Mouse (Mus musculus): Measurements from ENCODE around the gene Hist1h3b.
"Not testable (repeated sequence)": the region's sequence is repeated elsewhere in the genome, so short reads cannot be mapped to it uniquely, and the experiment has no call there.

Hist1h3b gene

GRCm38 (mm10) chr13:23752067-23752741 lies at the start of gene Hist1h3b:
Gene Hist1h3b (plus strand): TSS chr13:23752267.
- DNase-seq, result peak; percentile 71

GRCm38 (mm10) chr13:23702801-23703200 lies 49.3 kb upstream of the Hist1h3b start:
- DNase-seq, result not testable (repeated sequence)

GRCm38 (mm10) chr13:23705751-23706356 lies 46.2 kb upstream of the Hist1h3b start:
- DNase-seq, result no peak

- no peak for DNase-seq
These were observed 45.3 kb upstream of the Hist1h3b start for GRCm38 (mm10) chr13:23706771-23707170.

- DNase-seq, result no peak
These were observed 44.0 kb upstream of the Hist1h3b start for GRCm38 (mm10) chr13:23708041-23708440.

GRCm38 (mm10) chr13:23708654-23709053 lies 43.4 kb upstream of the Hist1h3b start:
- no peak for DNase-seq

- no peak for DNase-seq
These were observed 42.2 kb upstream of the Hist1h3b start for GRCm38 (mm10) chr13:23709714-23710373.

- peak; percentile 13 to 16 for DNase-seq
These were observed 41.5 kb upstream of the Hist1h3b start, which contains the start of gene Hfe for GRCm38 (mm10) chr13:23710374-23711089. Gene Hfe (minus strand): TSS chr13:23710854.

GRCm38 (mm10) chr13:23716261-23717042 lies 35.6 kb upstream of the Hist1h3b start:
- DNase-seq, result no peak

GRCm38 (mm10) chr13:23717176-23717575 lies 34.9 kb upstream of the Hist1h3b start:
- DNase-seq, result no peak

GRCm38 (mm10) chr13:23717593-23718245 lies 34.3 kb upstream of the Hist1h3b start:
- DNase-seq, result not testable (repeated sequence)

GRCm38 (mm10) chr13:23724239-23724638 lies 27.8 kb upstream of the Hist1h3b start:
- DNase-seq, result no peak

- no peak for DNase-seq
These were observed 26.9 kb upstream of the Hist1h3b start for GRCm38 (mm10) chr13:23725213-23725612.

GRCm38 (mm10) chr13:23728472-23729191 lies 23.4 kb upstream of the Hist1h3b start:
- DNase-seq, result no peak

GRCm38 (mm10) chr13:23729192-23729525 lies 22.9 kb upstream of the Hist1h3b start:
- no peak for DNase-seq

- DNase-seq, result no peak
These were observed 22.4 kb upstream of the Hist1h3b start for GRCm38 (mm10) chr13:23729706-23730105.

- no peak for DNase-seq
These were observed 21.6 kb upstream of the Hist1h3b start for GRCm38 (mm10) chr13:23730479-23730878.

- DNase-seq, result peak; percentile 33 to 40
These were observed 19.8 kb upstream of the Hist1h3b start for GRCm38 (mm10) chr13:23732156-23732804.

GRCm38 (mm10) chr13:23737091-23737490 lies 15.0 kb upstream of the Hist1h3b start:
- DNase-seq, result no peak

- DNase-seq, result no peak
These were observed 14.0 kb upstream of the Hist1h3b start for GRCm38 (mm10) chr13:23738041-23738440.

- DNase-seq, result peak; percentile 74 to 78
These were observed 13.4 kb upstream of the Hist1h3b start, which contains the start of gene Hist1h1c for GRCm38 (mm10) chr13:23738677-23739068. Gene Hist1h1c (plus strand): TSS chr13:23738808.
